Mouse (Mus musculus): ENCODE measurements around the gene Ppfia3. TPM values are rescaled to one million over a fixed set of nuclear protein-coding genes. Genes with fewer than 3 reads are reported as not detected.
A peak's percentile ranks its signal among the peaks of the same experiment; 100 is the strongest.

Ppfia3 gene
- polyA plus RNA-seq, 1 experiment: 70.3 TPM

GRCm38 (mm10) chr7:45356087-45356486 lies 10.7 kb downstream of the Ppfia3 start:
- WGBS: 41% methylated on average over 13 of the region's 13 CpGs
- no peak for DNase-seq (ENCODE audit: low read depth, low spot score)

- WGBS: 61% methylated on average over 15 of the region's 15 CpGs
- DNase-seq (ENCODE audit: low read depth, low spot score): no peak
Observed at GRCm38 (mm10) chr7:45355318-45356020, 11.3 kb downstream of the Ppfia3 start.

- DNase-seq (ENCODE audit: low read depth, low spot score): no peak
- WGBS: 38% methylated on average over 5 of the region's 5 CpGs
Observed at GRCm38 (mm10) chr7:45353041-45353440, 13.8 kb downstream of the Ppfia3 start.

- DNase-seq (ENCODE audit: low read depth, low spot score): no peak
- WGBS: 79% methylated on average over 13 of the region's 13 CpGs
Observed at GRCm38 (mm10) chr7:45346905-45347304, 19.9 kb downstream of the Ppfia3 start.

DNA sequence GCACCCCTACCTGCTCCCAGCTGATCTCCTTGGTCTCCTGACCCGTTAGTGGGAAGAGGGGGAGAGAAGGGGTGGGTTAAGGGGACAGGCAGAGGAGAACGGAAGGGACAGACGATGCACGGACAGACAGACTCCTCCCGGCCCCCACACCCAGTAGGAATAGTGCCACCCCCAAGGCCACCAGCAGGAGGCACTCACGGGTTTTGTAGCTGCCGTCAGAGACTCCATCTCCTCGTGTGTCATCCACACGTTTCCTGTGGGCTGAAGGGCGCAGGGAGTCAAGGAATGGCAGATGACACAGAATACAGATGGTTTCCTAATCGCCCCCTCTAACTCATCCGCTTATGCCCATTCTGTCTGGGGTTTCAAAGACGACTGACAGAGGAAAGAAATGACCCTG lies 23.3 kb downstream of the Ppfia3 start:
- DNase-seq (ENCODE audit: low read depth, low spot score): no peak
- WGBS: 34% methylated on average over 13 of the region's 13 CpGs

GRCm38 (mm10) chr7:45342081-45342480 lies 24.7 kb downstream of the Ppfia3 start:
- WGBS: 94% methylated on average over 11 of the region's 11 CpGs

GRCm38 (mm10) chr7:45341303-45341702 lies 25.5 kb downstream of the Ppfia3 start:
- 4% methylated on average over 8 of the region's 8 CpGs for WGBS
- DNase-seq (ENCODE audit: low read depth, low spot score): peak; percentile 99

More at GRCm38 (mm10) chr7:45342081-45342480, 24.7 kb downstream of the Ppfia3 start:
- no peak for DNase-seq (ENCODE audit: low read depth, low spot score)

DNA sequence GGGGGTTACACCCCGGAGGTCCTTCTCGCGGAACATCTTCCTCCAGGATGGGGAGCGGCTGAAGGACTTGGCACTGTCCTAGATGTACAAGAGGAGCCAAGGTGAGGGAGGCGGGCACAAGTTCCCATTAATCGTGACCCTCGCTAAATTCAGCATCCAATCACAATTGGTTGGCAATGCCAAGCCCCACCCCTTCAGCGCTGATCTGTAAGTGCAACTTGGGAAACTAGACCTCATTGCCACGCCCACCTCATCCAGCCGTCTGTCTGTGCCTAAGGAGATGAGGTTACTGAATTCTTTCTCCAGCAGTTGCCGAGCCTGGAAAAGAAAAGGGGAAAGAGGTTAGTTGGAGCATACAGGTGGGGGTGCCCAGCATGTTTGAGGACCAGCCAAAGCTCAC lies 26.1 kb downstream of the Ppfia3 start:
- DNase-seq (ENCODE audit: low read depth, low spot score): no peak
- WGBS: 1% methylated on average over 11 of the region's 11 CpGs

- DNase-seq (ENCODE audit: low read depth, low spot score): no peak
- WGBS: 1% methylated on average over 11 of the region's 11 CpGs
Observed at GRCm38 (mm10) chr7:45340066-45340442, 26.8 kb downstream of the Ppfia3 start.

DNA sequence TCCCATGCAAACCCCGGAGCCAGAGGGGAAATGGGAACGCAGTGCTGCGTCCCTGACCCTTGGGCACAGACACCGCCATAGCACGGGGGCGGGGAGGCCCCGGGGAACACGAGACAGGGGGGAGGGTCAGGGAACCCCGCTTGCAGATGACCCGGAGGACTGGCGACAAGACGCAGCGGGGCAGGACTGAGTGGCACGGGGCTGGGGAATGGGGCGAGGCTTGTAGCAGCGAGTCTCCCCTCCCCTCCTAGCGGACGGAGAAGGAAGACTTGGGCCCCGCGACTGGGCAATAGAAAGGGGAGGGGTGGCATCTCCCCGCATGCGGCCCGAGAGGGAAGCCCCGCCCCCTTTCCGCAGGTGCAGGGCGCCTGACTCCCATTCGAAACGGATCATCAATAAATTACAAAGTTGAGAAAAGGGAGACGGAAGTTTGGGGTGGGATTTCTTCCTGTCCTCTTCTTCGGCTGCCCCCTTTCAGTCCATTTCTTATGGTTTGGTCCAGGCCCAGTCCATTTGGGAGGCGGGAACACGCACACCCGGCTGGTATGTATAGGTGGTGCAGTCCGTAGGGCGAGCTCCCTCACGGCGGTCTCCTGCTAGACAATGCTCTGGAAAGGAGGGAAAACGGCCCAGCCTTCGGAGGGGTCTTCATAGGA lies 27.3 kb downstream of the Ppfia3 start:
- DNase-seq (ENCODE audit: low read depth, low spot score): no peak
- 2% methylated on average over 39 of the region's 39 CpGs for WGBS

GRCm38 (mm10) chr7:45338161-45338911 lies 28.5 kb downstream of the Ppfia3 start:
- WGBS: 7% methylated on average over 14 of the region's 14 CpGs
- DNase-seq (ENCODE audit: low read depth, low spot score): no peak

DNA sequence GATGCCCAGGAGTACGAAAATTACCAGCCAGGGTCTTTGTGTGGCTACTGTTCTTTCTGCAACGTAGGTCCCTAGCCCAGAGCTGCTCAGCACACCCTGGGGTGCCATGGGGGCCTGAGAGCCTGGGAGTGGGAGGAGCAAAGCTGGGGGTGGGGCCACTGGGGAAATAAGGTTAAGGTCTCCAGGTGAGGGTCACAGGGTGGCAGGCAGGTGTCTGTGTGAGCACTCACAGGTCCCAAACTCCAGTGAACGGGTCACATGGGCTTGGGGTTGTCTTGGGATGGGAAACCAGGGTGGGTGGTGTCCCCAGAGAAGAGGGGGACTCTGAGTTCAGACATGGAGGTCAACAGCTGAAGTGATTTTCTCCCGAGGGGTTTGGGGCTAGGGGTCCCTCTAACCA lies 29.4 kb downstream of the Ppfia3 start:
- no peak for DNase-seq (ENCODE audit: low read depth, low spot score)
- whole genome bisulfite sequencing: 38% methylated on average over 4 of the region's 4 CpGs

- DNase-seq (ENCODE audit: low read depth, low spot score): no peak
- 88% methylated on average over 4 of the region's 4 CpGs for WGBS
Observed at GRCm38 (mm10) chr7:45336319-45336718, 30.5 kb downstream of the Ppfia3 start.

- no peak for DNase-seq (ENCODE audit: low read depth, low spot score)
- WGBS: 57% methylated on average over 5 of the region's 5 CpGs
Observed at GRCm38 (mm10) chr7:45335056-45335455, 31.8 kb downstream of the Ppfia3 start, which contains the start of gene Hrc. Gene Hrc, plus strand, starts transcription at chr7:45335290.

GRCm38 (mm10) chr7:45334605-45335004 lies 32.2 kb downstream of the Ppfia3 start:
- no peak for DNase-seq (ENCODE audit: low read depth, low spot score)
- 51% methylated on average over 3 of the region's 3 CpGs for WGBS

DNA sequence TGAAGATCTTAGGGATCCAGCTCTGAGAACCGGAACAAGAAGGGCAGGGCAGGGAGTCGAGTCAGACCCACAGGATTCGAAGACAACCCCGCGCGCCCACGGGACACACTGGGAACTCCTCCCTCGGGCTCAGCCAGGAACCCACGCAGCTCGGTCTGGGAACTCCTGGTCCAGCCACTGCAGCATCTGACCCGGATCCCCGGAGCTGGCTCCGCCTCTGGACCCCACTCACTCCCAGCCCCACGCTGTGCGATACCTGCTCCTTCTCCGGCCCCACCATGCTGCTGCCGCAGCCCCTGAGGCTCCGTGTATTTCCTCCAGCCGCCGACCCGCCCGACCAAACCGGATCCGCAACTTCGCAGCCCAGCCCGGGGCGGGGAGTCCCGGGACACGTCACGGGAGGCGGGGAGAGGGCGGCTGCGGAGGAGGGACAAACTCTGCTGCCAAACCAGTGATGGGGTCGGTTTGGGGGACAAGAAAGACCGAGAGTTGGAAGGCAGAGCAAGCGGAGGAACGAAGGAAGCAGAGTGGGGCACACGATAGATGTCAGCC lies 33.3 kb downstream of the Ppfia3 start, which contains the start of gene Trpm4:
Gene Trpm4 (minus strand): TSS at position 350 of the 552 bp plus-strand sequence.
- WGBS: under 1% methylated on average over 38 of the region's 38 CpGs
- DNase-seq (ENCODE audit: low read depth, low spot score): no peak

DNA sequence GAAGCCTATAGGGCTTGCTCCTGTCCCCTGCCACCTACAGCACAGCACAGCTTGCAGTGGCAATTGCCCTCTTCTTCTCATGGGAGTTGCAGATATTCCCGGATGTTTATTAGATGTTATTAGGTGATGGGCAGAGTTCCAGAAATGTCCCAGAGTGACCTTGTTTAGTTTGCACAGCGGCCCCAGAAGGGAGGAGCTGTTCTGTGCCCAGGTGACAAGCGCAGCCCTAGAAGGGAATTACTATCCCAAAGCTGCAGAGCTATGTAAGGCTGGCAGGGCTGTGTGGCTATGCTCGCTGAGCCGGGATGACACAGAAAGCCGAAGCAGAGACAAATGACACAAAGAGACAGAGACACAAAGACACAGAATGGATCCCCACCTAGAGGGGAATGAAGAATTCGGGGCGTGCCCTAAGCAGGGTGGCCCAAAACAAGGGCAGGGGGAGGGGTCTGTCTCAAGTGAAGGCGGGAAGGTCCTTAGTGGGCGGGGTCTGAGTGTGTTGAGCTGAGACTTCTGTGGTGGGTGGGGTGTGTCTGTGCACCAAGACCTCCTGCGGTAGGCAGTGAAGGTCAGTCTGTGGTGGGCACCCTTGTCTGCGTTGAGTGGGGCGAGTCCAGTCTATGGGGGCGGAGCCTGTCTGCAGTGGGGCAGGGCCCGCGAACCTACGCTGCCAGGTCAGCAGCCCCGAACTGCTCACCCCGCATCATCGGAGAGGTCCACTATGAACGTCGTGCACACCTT lies 34.0 kb downstream of the Ppfia3 start:
- 2% methylated on average over 22 of the region's 22 CpGs for WGBS
- DNase-seq (ENCODE audit: low read depth, low spot score): no peak

- no peak for DNase-seq (ENCODE audit: low read depth, low spot score)
- 91% methylated on average over 6 of the region's 6 CpGs for WGBS
Observed at GRCm38 (mm10) chr7:45331502-45331901, 35.3 kb downstream of the Ppfia3 start.

- 82% methylated on average over 13 of the region's 13 CpGs for WGBS
- no peak for DNase-seq (ENCODE audit: low read depth, low spot score)
Observed at GRCm38 (mm10) chr7:45328841-45329475, 37.9 kb downstream of the Ppfia3 start.
